Mouse (Mus musculus): Measurements from ENCODE around the gene Epb41. TPM values are rescaled to one million over a fixed set of nuclear protein-coding genes. Genes with fewer than 3 reads are reported as not detected.

Gene Epb41
- polyA plus RNA-seq, 1 experiment: 22.7 TPM

DNA sequence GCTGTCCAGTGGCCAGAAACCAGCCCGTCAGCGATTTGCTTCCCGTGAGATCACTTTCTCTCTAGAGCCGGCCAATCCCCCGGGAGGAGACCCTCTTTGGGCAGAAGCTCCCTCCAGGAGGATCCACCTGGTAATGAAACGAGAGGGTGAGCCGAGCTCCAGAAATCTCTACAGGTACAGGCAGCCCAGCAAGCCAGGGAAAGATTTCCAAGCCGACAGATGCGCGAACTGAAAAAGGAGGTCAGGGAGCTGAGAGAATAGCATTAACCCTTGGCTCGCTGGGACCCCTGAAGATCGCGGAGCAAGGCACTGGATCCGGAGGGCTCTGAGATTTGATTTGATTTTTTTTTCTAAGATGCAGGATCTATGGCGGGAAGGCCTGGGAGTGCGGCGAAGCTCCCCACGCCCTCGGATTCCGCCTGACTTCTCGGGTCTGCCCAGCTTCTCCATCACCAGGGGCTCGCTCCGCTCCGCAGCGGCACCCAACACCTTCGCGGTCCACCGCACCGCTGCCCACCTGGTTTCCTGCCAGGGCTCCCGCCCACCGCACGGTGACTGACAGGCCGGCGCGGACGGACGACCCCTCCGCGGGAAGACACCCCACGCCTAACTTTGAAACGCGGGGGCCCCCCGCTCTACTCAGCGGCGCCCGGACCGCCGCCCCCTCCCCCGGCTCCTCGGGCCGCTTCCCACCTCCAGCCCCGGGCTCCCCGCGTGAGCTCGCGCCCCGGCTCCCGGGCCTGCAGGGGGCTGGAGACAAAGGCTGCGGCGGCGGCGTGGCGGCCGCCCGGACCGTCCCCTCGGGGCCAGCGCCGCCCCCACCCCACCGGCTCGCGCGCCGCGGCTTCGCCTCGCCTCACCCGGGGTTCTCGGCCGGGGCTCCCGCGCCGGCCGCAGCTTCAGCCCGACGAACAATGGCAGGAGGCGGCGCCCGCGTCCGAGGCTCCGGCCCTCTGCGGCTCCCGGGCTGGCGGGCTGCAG is 26.8 kb downstream of the Epb41 start:
- no peak for DNase-seq (ENCODE audit: low read depth)

DNA sequence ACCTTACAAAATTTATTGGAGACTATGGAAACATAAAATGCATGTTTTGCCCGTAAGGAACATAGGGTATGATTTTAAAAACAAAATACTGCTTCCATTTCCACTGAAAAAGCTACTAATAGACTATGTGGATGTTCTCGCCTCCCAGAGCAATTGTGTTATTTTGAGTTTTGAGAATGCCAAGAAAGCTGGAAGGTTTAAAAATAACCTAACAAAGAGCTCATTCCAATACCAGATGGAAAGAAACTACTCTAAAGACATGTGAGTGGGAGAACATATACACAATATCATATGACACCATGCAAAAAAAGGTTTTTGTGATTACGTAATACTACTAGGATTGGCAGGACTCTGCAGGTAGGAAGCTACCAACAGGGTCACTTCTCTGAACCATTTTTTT is 31.4 kb downstream of the Epb41 start:
- DNase-seq (ENCODE audit: low read depth): no peak

DNA sequence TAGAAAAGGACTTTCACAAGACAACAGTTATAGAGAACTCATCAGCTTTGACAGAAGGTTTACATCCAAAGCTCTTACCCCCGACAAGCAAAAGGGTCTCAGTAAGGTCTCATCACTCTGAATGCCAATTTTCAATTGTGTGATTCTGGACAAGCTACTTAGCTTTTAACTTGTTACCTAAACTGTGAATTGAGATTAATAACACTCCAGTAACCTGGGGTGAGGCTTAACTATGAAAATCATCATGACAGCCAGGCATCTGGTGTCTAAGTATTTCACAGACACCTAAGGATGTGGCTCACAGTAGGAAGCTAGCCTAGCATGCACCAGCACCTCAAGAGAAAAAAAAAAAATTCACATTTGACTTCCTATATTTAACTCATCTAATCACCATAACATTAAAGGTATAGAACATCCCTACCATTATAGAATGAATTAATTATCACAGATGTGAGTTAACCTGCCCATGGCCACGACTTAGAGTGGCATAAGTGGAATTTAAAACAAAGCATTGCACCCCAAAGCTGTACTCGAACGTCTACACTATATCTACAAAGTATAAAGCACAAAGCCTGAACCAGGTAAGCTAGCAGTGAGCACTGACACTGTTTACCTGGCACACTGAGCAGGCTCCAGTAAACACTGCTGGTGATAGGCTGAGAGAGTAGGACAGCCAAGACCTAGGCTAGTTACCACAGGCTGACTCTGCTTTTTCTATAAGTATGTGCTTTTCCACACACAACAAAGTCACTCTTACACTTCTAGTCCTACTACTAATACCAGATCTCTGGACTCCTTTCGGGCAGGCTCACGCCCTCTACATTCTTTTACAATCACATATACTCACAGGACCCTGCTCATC is 33.4 kb downstream of the Epb41 start:
- no peak for DNase-seq (ENCODE audit: low read depth)

DNA sequence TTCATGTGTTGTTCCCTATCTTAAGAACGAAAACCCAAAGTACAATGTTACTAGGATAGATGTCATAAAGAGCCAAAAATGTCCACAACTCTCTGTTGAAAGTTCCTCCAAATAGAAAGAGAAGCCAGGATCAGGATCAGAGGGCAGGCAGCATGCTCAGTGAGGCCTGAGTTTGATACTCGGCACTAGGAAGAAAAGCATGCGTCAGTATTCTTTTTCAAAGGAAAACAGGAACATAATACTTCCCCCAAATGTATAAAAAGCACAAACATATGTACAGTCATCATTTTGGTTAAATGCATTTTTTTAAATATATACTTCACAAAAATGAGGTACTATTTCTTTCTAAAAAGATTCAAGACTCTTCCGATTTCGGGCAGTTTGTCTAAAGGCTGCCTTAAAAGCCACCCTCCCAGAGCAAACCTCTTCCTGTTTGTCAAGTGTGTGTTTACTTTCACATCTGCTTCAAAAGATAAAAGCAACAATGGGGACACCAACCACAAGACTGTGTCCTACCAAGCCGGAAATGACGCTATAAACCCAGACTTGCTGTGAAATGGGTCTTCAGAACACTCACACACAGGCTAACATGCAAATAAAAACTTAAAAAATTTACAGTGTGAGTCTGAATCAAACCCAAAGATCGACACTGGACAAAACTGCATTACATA is 35.0 kb downstream of the Epb41 start:
- DNase-seq (ENCODE audit: low read depth): no peak

DNA sequence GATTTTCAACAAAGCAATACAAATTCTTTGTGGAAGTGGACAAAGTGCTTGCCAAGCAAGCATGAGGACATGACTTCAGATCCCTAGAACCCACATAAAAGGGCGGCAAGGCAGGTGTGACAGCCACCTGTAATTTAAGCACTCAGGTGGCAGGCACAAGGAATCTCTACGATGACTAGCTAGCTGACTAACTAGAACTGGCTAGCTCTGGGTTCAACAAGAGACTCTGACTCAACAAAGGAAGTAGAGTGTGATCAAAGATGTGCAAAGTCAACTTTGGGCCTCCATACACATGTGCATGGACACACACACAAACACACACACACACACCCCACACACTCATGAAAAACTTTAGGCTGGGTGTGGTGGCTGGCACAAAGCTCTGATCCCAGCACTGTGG is 35.6 kb downstream of the Epb41 start:
- DNase-seq (ENCODE audit: low read depth): no peak

- DNase-seq (ENCODE audit: low read depth): no peak
Observed at GRCm38 (mm10) chr4:132038809-132039208, 36.3 kb downstream of the Epb41 start.

- DNase-seq (ENCODE audit: low read depth): no peak
Observed at GRCm38 (mm10) chr4:132037991-132038390, 37.1 kb downstream of the Epb41 start.

- no peak for DNase-seq (ENCODE audit: low read depth)
Observed at GRCm38 (mm10) chr4:132037137-132037536, 38.0 kb downstream of the Epb41 start.

GRCm38 (mm10) chr4:132034242-132034641 is 40.9 kb downstream of the Epb41 start:
- DNase-seq (ENCODE audit: low read depth): no peak

- DNase-seq (ENCODE audit: low read depth): no peak
Observed at GRCm38 (mm10) chr4:132033183-132033582, 41.9 kb downstream of the Epb41 start.

- DNase-seq (ENCODE audit: low read depth): no peak
Observed at GRCm38 (mm10) chr4:132029851-132030741, 45.0 kb downstream of the Epb41 start.

- DNase-seq (ENCODE audit: low read depth): no peak
Observed at GRCm38 (mm10) chr4:132027806-132028205, 47.3 kb downstream of the Epb41 start.

DNA sequence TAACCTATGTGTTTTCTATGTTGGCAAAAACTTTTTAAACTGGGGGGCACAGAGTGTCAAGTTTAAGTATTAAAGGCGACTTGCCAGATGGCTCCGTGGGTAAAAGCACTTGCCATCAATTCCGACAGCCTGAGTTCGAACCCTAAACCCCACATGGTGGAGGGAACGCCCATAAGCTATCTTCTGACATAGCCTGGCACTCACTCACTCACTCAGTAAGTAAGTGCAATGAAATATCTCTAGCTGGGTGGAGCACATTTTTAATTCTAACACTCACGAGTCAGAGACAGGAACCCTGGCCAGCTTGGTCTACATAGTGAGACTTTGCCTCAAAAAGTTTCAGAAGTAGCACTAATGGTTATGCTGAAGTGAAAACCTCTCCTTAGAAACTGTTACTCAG is 48.0 kb downstream of the Epb41 start:
- no peak for DNase-seq (ENCODE audit: low read depth)

- DNase-seq (ENCODE audit: low read depth): no peak
Observed at GRCm38 (mm10) chr4:132025738-132026527, 49.2 kb downstream of the Epb41 start.

DNA sequence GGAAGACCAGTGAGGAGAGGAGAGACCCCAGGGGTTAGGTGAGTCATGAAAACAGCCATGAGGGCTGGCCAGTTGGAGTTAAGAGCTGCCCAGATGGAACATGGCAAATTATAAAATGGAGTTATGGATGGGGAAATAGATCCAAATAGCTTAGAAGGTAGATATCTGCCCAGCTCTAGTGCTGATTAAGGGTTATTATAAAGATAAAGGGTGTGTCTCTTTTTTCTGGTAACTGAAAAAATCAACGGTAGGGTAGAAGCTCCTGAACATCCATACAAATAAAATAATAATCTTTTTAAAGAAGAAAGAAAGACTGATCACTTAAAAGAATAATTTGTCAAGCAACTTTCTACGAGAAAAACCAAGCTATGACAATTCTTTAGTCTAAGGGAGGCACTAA is 49.9 kb downstream of the Epb41 start:
- DNase-seq (ENCODE audit: low read depth): no peak

DNA sequence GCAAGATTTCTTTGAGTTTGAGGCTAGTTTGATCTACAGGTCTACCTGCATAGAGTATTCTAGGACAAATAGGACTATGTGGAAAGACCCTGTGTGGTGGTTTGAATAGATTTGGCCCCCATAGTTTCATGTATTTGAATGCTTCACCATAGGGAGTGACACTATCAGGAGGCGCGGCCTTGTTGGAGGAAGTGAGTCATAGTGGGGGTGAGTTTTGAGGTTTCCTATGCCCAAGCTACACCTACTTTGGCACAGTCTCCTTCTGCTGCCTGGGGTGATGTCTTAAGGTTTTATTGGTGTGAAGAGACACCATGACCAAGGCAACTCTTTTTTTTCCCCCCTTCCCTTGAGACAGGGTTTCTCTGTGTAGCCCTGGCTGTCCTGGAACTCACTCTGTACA is 51.3 kb downstream of the Epb41 start:
- no peak for DNase-seq (ENCODE audit: low read depth)

GRCm38 (mm10) chr4:132022639-132023038 is 52.5 kb downstream of the Epb41 start:
- DNase-seq (ENCODE audit: low read depth): no peak

- DNase-seq (ENCODE audit: low read depth): no peak
Observed at GRCm38 (mm10) chr4:132021883-132022282, 53.2 kb downstream of the Epb41 start.

DNA sequence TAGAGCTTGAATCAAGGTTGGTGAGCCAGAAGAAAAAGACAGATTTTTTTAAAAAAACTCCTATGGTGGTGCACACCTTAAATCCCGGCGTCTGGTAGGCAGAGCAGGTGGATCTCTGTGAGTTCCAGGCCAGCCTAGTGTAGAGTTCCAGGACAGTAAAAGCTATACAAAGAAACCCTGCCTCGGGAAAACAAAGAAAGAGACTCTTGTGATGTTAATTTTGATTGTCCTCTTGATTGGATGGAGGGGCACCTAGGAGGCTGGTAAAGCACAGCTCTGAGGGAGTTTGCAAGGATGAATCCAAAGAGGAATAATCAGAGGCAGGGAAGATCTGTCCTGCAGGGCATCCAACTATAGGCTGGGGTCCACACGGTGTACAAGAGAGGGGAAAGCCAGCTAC is 56.6 kb downstream of the Epb41 start:
- DNase-seq (ENCODE audit: low read depth): no peak

DNA sequence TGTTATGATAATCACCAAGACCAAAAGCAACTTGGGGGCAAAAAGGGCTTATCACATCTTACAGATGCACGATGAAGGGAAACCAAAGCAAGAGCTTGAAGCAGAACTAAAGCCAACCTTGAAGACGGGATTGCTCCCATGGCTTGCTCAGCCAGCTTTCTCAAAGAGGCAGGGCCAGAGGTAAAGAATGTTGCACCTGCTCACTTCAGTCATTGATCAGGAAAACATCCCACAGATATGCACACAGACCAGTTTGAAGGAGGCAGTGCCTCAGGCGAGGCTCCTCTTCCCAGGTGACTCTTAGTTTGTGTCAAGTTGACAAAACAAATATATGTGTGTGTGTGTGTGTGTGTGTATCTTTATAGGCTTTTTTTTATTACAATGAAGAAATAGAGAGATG is 59.7 kb downstream of the Epb41 start:
- DNase-seq (ENCODE audit: low read depth): no peak
